11 mouse cellular contexts compared by ENCODE assay signal in genomic region chr8:122277204-122277995, GRCm38 (mm10). TPM values are rescaled to one million over a fixed set of nuclear protein-coding genes. Genes with fewer than 3 reads are reported as not detected.
DNase-seq lines count a peak whose midpoint lies in the region; ATAC-seq and TF ChIP-seq lines count a peak whose summit lies in the region.
"Had no signal": no experiment of that assay in that cellular context is flagged by ENCODE, and none has a peak within 500 bp of the region (broad histone marks: within the 10 kb centered on the region; RNA-seq: fewer than 3 reads in every experiment).

No protein-coding gene starts in this region.

- no peak overlapping the region for H3K4me2 ChIP-seq in kidney, embryonic 15.5 days
- H3K4me2 ChIP-seq: limb, embryonic 13.5 days had no signal

- no peak for ATAC-seq in kidney, embryonic 15.5 days (replicated peaks; ENCODE audit: low FRiP score)

- 65% methylated on average over 18 of the region's 18 CpGs for WGBS in kidney, embryonic 15.5 days
- 76% methylated on average over 18 of the region's 18 CpGs for WGBS in limb, embryonic 10.5 days

- peak; percentile 18 for DNase-seq in kidney, adult 18-20 months
- peak; percentile 57 for DNase-seq in ZHBTc4 (ENCODE audit: low read depth, low spot score)
- no peak for DNase-seq in limb, embryonic 10.5 days (ENCODE audit: low spot score)
- DNase-seq in B cell, adult 2 months: no peak
- DNase-seq in right cerebral cortex, postnatal 14 days: no peak
- DNase-seq: cerebellum, postnatal 14 days; right cerebral cortex, postnatal 4 days had no signal

- H3K9ac ChIP-seq in kidney, embryonic 15.5 days: no peak overlapping the region
- H3K9ac ChIP-seq: limb, embryonic 13.5 days had no signal

- no peak overlapping the region for H3K27ac ChIP-seq in kidney, embryonic 15.5 days
- H3K27ac ChIP-seq in limb, embryonic 10.5 days: 0 out of 2 replicates have a peak overlapping the region, but pooled peaks have one; percentile 27
- H3K27ac ChIP-seq: limb, embryonic 13.5 days had no signal

- peaks cover 14% of the 10 kb centered on the region for H3K27me3 ChIP-seq in kidney, embryonic 15.5 days
- peaks cover 35% of the 10 kb centered on the region for H3K27me3 ChIP-seq in E14TG2a.4 (ENCODE audit: insufficient read depth, low read length)
- peaks cover 14% of the 10 kb centered on the region for H3K27me3 ChIP-seq in limb, embryonic 10.5 days (ENCODE audit: low read depth, poor library complexity, severe bottlenecking)

- H3K4me1 ChIP-seq in kidney, embryonic 15.5 days: peaks cover 46% of the 10 kb centered on the region
- H3K4me1 ChIP-seq in E14TG2a.4 (replicated peaks; ENCODE audit: low read depth, low read length): peaks cover 35% of the 10 kb centered on the region
- H3K4me1 ChIP-seq in limb, embryonic 10.5 days: peaks cover 57% of the 10 kb centered on the region

- H3K4me3 ChIP-seq in kidney, embryonic 15.5 days (replicated peaks): no peak overlapping the region
- peak overlapping the region; percentile 44 for H3K4me3 ChIP-seq in E14TG2a.4 (replicated peaks; ENCODE audit: low read length)
- no peak overlapping the region for H3K4me3 ChIP-seq in limb, embryonic 10.5 days
- H3K4me3 ChIP-seq: limb, embryonic 13.5 days; myocyte had no signal

- H3K36me3 ChIP-seq in kidney, embryonic 15.5 days: no peaks in the 10 kb centered on the region
- no peaks in the 10 kb centered on the region for H3K36me3 ChIP-seq in E14TG2a.4 (ENCODE audit: insufficient read depth, low read length)
- no peaks in the 10 kb centered on the region for H3K36me3 ChIP-seq in limb, embryonic 10.5 days
- H3K36me3 ChIP-seq: limb, embryonic 13.5 days had no signal

- no peak for TF ChIP-seq CTCF in E14TG2a.4 (conservative IDR thresholded peaks at IDR 0.05; ENCODE audit: low read length)

- H3K9me3 ChIP-seq in kidney, embryonic 15.5 days (replicated peaks): no peaks in the 10 kb centered on the region
- no peaks in the 10 kb centered on the region for H3K9me3 ChIP-seq in E14TG2a.4 (ENCODE audit: low read length)
- H3K9me3 ChIP-seq in limb, embryonic 10.5 days (replicated peaks): no peaks in the 10 kb centered on the region
- H3K9me3 ChIP-seq: limb, embryonic 13.5 days had no signal

RNA-seq across cellular contexts. Expression of gene Zfpm1, which starts 4.5 kb away (rescaled TPM):
- 2.2 and 2.4 TPM in 2 replicates for polyA plus RNA-seq in kidney, embryonic 15.5 days (2015; fragmentation: Nextera tagmentation; extraction: Ambion mirVana)
- 1.3 and 1.5 TPM in 2 replicates for polyA plus RNA-seq in limb, embryonic 10.5 days (2016; fragmentation: Nextera tagmentation; extraction: Ambion mirVana)

Comparison
In these comparisons a context has a peak if more than half of its experiments do, and no peak if none do; other contexts are left out.
1. DNase-seq: peak in kidney, adult 18-20 months (single experiment) and ZHBTc4 (single experiment); none in limb, embryonic 10.5 days (single experiment), B cell, adult 2 months (0 of 2) and right cerebral cortex, postnatal 14 days (single experiment).